Mouse (Mus musculus) ovary, postnatal 36 days (tissue): ENCODE measurements at regions not wholly inside any gene's neighbourhood (a gene's known extent, or its start where the extent isn't known, plus 50 kb on each side); places are given as distances from the start of the nearest gene placed in this dataset.

Experiments used
- DNase-seq: peaks from one replicate; pipeline ENCODE4 v3.0.0; 2022; ENCODE audit warnings: low spot score, mixed read lengths

- no peak for DNase-seq
These were observed 332.0 kb downstream of the Adgrl2 start for GRCm38 (mm10) chr3:148658368-148658767.

GRCm38 (mm10) chr3:148656187-148656586 is 334.2 kb downstream of the Adgrl2 start:
- DNase-seq, result no peak

- no peak for DNase-seq
These were observed 340.1 kb downstream of the Adgrl2 start for GRCm38 (mm10) chr3:148650241-148650640.

- DNase-seq, result no peak
These were observed 345.4 kb downstream of the Adgrl2 start for GRCm38 (mm10) chr3:148644924-148645323.

GRCm38 (mm10) chr3:148641581-148641980 is 348.8 kb downstream of the Adgrl2 start:
- no peak for DNase-seq

GRCm38 (mm10) chr3:148640680-148641101 is 349.7 kb downstream of the Adgrl2 start:
- DNase-seq, result peak; percentile 10

- no peak for DNase-seq
These were observed 355.3 kb downstream of the Adgrl2 start for GRCm38 (mm10) chr3:148635101-148635500.

GRCm38 (mm10) chr3:148634352-148634751 is 356.0 kb downstream of the Adgrl2 start:
- no peak for DNase-seq

GRCm38 (mm10) chr3:148633291-148633690 is 357.1 kb downstream of the Adgrl2 start:
- no peak for DNase-seq

- DNase-seq, result no peak
These were observed 357.9 kb downstream of the Adgrl2 start for GRCm38 (mm10) chr3:148632449-148632848.

- DNase-seq, result no peak
These were observed 358.8 kb downstream of the Adgrl2 start for GRCm38 (mm10) chr3:148631415-148632192.

GRCm38 (mm10) chr3:148630865-148631264 is 359.5 kb downstream of the Adgrl2 start:
- DNase-seq, result no peak

- no peak for DNase-seq
These were observed 375.2 kb downstream of the Adgrl2 start for GRCm38 (mm10) chr3:148614971-148615671.

- DNase-seq, result no peak
These were observed 376.9 kb downstream of the Adgrl2 start for GRCm38 (mm10) chr3:148613443-148613842.

GRCm38 (mm10) chr3:148603276-148603675 is 387.1 kb downstream of the Adgrl2 start:
- no peak for DNase-seq

- DNase-seq, result no peak
These were observed 387.6 kb downstream of the Adgrl2 start for GRCm38 (mm10) chr3:148602730-148603255.

GRCm38 (mm10) chr3:148595561-148595960 is 394.8 kb downstream of the Adgrl2 start:
- DNase-seq, result no peak

GRCm38 (mm10) chr3:148589556-148589955 is 400.8 kb downstream of the Adgrl2 start:
- no peak for DNase-seq

GRCm38 (mm10) chr3:148575735-148576134 is 414.6 kb downstream of the Adgrl2 start:
- DNase-seq, result no peak

- DNase-seq, result no peak
These were observed 417.9 kb downstream of the Adgrl2 start for GRCm38 (mm10) chr3:148572493-148572892.

GRCm38 (mm10) chr3:148564716-148565115 is 425.6 kb downstream of the Adgrl2 start:
- DNase-seq, result no peak

- DNase-seq, result no peak
These were observed 429.1 kb downstream of the Adgrl2 start for GRCm38 (mm10) chr3:148561211-148561610.
